Mouse (Mus musculus): ENCODE results near the gene Asic4. TPM values are rescaled to one million over a fixed set of nuclear protein-coding genes. Genes with fewer than 3 reads are reported as not detected.

Gene Asic4
- total RNA-seq, 2 experiments from 2014 or later = not detected

DNA sequence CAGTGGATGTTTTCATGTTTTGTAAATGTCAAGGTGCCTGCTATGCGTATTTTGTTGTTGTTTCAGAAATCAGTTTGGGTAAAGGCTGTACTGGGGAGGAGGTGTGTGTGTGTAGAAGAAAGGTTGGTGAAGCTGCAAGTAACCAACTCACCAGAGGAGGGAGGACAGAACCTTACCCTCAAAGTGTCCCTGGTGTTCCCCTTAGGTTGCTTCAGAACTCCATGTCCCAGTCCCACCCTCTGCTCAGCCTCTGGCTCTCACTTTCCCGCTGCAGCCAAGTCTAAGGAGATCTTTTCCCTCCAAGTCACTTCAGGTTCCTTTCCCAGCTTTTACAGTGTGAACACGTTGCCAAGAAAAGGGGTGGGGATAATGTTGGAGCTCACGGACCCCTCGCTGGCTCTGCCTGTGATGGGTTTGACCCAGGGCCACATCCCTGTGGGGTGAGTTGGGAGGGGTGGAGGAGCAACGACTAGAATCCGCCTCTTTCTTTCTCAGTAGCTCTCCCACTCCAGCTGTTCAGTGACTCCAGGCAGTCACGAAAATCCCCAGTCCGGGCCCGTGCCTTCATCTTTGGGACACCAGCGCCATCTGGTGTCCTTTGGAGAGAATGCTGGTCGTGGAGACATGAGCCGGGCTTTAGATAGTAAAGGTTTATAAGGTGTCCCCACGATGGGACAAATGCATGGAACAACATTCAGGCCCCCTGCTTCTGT, 17.1 kb downstream of the Asic4 start:
- peak; percentile 78 for DNase-seq

DNA sequence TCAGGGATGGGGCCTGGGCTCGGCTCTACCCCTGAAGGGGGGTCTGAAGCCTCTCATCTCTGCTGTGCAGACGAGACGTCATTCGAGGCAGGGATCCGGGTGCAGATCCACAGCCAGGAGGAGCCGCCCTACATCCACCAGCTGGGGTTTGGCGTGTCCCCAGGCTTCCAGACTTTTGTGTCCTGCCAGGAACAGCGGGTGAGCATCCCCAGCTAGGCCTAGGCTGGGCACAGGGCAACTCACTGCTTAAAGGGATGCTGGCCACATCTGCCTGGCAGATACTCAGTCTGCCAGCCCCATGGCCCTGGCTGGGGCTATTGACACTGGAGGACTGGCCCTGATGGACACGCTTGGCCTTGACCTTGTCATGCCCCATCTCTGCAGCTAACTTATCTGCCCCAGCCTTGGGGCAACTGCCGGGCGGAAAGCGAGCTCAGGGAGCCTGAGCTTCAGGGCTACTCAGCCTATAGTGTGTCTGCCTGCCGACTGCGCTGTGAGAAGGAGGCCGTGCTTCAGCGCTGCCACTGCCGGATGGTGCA, 19.1 kb downstream of the Asic4 start:
- DNase-seq = no peak

GRCm38 (mm10) chr1:75476441-75476840, 26.2 kb downstream of the Asic4 start:
- no peak for DNase-seq

DNA sequence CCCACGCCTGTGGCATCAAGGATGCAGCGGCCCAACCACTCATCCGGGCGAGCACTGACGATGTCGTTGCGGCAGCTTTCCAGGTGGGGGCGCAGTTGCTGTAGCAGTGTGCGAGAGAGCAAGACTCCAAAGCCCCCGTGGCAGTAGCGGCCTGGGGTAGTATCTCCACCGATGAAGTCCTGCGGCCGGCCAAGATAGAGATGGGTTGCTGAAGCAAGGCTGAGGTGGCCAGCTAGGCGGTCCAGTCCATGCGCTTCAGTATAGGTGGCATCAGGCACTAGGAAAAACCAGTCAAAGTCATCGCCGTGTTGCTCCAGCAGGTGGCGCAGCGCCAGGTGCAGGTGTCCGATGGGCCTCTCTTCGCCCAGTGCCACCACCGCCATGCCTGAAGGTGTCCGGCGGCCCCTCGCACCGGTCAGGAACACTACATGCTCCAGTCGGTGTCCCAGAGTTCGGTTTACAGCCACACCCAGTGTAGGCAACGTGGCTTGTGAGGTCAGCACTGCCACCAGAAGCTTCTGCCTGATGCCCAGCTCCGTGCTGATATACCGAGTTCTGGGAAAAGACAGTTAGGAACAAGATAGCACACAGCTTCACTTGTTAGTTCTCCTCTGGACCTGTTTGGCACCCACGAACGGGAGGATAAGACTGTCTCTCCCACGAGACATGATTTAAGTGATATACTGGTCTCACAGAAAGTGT, 27.2 kb downstream of the Asic4 start:
- DNase-seq = peak; percentile 84

DNA sequence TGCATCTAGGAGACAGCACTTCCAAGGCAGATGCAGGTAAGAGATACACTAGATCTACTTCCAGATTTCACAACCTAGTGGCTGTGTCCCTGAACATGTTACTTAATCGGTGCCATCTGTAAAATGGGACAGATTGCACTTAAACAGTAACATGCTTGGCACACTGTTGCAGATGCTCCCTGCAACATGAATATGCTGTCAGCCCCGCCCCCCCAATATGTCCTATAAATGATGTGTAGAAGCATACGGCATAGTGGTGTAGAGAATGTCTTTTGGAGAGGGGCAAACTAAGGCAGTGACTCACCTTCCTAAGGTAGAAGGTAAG, 27.7 kb downstream of the Asic4 start:
- no peak for DNase-seq

DNA sequence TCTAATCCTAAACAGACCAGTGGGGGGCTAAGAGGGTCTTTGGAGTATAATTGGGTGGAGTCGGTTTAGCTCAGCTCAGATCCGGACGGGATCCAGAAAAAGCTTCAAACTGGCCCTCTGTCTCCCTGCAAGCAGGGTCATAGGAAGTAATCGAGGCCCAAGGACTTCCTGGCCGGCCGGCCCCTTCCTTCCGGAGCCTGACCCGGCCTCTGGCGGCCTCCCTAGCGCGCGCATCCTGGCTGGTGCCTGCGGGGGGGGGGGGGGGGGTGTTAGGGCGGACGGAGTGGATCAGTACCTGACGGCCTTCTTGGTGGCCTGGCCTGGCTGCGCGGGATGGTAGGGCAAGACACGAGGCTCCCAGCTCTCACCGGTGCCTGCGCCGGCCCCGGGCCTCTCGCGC, 28.3 kb downstream of the Asic4 start:
- no peak for DNase-seq

GRCm38 (mm10) chr1:75478916-75479634, 28.8 kb downstream of the Asic4 start, which contains the start of the genes Chpf and Tmem198:
Gene Chpf, minus strand, starts transcription at chr1:75479307.
Gene Tmem198, plus strand, starts transcription at chr1:75479532.
- DNase-seq = peak; percentile 93

DNA sequence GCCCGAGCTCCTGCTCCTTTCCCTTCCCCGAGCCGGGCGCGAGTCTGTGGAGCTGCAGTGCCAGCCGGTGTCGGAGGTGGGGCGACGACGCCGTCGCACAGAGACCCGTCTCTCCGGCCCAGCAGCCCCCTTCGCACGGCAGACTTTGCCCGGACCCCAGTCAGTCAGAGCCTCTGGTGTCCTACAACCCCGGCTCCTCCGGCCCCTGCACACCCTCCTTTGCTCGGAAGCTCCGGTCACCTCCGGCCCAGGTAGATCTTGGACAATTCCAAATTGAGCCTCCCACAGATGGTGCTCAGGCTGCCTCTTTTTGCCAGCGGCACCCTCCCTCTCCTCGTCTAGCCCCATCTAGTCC, 29.4 kb downstream of the Asic4 start:
- no peak for DNase-seq

- no peak for DNase-seq
Measured at GRCm38 (mm10) chr1:75480036-75480435, 29.8 kb downstream of the Asic4 start.

- DNase-seq = no peak
Measured at GRCm38 (mm10) chr1:75480735-75481134, 30.5 kb downstream of the Asic4 start.

DNA sequence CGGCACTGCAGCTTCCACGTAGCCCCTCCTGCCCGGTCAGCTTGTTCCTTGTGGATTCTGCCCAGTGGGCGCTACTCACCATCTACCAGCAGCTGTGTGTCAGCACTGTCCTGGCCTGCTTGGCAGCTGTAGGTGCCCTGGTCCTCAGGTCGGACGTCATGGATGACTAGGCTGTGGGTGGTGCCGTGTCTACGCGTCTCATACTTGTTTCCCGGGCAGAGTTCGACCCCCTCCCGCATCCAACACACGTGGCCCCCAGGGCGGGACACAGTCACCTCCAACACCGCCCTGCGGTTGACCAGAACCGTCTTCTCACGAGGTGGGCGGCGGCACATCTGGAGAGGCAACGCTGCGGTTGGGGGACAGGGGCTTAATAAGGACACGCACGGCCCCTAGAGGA, 36.3 kb downstream of the Asic4 start:
- DNase-seq = no peak

GRCm38 (mm10) chr1:75487040-75487404, 36.8 kb downstream of the Asic4 start:
- DNase-seq = no peak

GRCm38 (mm10) chr1:75487405-75488161, 37.3 kb downstream of the Asic4 start:
- DNase-seq = peak; percentile 58

DNA sequence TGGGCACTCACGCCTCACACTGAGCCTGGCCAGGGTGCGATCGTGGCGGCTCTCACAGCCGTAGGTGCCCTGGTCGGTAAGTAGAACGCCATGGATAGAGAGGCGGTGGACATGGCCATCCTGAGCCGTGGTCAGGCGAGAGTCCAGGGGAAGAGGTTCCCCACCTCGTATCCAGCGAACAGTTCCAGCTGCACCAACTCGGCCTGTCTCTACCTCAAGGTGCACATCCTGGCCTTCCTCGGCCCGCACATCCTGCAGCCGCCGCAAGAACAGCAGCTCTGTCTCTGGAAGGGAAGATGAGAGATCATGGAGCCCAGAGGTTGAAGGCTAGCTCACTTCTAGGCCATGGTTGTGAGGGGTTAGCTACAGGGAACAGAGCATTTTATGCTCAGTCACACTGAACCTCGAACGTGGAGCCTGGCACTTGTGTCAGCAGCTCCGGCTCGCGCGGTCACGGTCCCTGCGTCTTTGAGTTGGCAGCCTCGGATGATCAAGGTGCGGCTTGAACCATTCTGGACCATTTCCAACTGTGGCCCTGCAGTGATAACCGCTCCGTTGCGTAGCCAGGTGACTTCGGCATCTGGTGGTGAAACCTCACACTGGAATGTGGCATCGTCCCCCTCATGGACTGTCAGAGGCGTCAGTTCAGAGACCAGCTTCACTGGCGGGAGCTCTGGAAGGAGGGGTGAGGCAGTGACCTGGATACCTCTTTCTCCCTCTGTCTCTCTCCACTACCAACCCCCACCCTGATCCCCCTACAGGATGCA, 40.7 kb downstream of the Asic4 start:
- DNase-seq = no peak

GRCm38 (mm10) chr1:75492579-75493170, 42.4 kb downstream of the Asic4 start:
- DNase-seq = no peak

- no peak for DNase-seq
Measured at GRCm38 (mm10) chr1:75494878-75495548, 44.8 kb downstream of the Asic4 start.

- DNase-seq = no peak
Measured at GRCm38 (mm10) chr1:75498897-75499296, 48.7 kb downstream of the Asic4 start.

DNA sequence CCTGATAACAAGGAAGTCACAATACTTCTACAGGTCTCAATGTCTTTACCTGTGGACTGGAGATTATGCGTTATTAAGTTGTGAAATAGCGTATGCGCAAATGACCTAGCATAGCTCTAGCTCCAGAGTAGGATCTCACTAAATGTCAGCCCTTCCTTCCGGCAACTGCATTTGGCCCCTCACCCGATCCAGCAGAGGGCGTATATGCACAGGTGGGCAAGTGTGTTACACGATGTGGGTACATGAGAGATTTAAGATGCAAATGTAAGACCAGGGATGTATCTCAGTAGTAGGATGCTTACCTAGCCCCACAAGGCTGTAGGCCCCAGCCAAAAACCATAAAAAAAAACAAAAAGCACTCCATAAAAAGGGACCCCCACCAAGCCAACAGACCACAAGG, 49.2 kb downstream of the Asic4 start:
- no peak for DNase-seq

- DNase-seq = no peak
Measured at GRCm38 (mm10) chr1:75501905-75502304, 51.7 kb downstream of the Asic4 start.

DNA sequence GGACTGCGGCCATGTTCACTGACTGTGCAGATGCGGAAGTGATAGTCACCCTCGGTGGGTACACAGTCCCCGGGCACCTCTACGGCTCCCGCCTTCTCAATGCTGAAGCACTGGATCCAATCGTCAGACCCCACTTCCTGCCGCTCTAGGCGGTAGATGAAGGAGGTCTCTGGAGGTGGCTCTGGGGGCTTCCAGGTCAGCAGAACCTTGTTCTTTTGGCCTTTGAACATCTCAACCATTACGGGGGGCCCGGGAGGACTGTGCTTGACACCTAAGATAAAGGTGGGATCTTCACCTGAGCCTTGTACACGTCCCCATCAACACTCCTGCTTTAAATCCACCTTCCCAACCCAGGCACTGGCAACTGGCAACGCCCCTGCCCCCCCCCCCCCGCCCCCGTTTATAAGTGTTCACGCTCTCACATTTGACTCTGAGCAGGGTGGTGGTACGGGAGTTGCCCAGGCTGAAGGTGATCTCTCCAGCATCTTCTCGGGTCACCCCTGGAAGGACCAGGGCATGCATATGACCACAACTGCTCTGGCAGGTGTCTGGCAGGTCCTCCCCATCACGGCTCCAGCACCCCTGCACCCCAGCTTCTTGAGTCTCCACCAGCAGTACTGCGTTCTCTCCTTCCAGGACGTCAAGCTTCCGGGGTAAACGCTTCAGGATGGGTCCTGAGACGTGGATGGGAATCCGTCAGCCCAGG, 52.9 kb downstream of the Asic4 start:
- no peak for DNase-seq
